Mouse (Mus musculus): ENCODE measurements at regions not wholly inside any gene's neighbourhood (a gene's known extent, or its start where the extent isn't known, plus 50 kb on each side); places are given as distances from the start of the nearest gene placed in this dataset.
"Not testable (repeated sequence)": the region's sequence is repeated elsewhere in the genome, so short reads cannot be mapped to it uniquely, and the experiment has no call there.

DNA sequence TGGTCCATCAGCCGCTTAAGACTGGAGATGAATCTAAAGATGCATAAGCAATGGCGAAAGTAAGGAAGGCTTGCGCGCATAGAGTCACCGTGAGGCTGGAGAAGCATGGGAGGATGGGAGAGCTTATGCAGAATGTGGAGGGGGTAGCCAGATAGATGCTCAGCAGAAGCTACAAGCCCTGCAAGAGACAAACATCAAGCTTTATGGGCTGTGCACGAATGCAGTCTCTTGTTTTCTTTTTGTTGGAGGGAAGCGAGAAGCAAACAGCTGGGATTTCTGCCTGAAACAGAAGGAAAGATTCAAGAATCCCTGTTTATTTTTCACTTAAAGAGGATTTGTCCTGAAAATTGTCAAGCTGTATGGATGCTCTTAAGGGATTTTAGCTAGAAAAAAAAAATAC lies 188.7 kb downstream of the Kctd12 start:
- H3K4me2 ChIP-seq (ENCODE audit: low read depth, low read length) = no peak overlapping the region
- H3K4me3 ChIP-seq (ENCODE audit: low read depth, low read length) = no peak overlapping the region
- H3K27me3 ChIP-seq (ENCODE audit: insufficient read depth, low read length) = no peaks in the 10 kb centered on the region
- TF ChIP-seq EP300 (IDR thresholded peaks at IDR 0.05; ENCODE audit: low read depth) = no peak
- no peak for TF ChIP-seq CTCF (IDR thresholded peaks at IDR 0.05; ENCODE audit: low read depth)
- no peaks in the 10 kb centered on the region for H3K36me3 ChIP-seq (replicated peaks; ENCODE audit: insufficient read depth, low read length)
- no peak overlapping the region for H3K27ac ChIP-seq (ENCODE audit: low read depth)
- ATAC-seq (no peak), DNase-seq (no peak)
- H3K9ac ChIP-seq (replicated peaks) = no peak overlapping the region
- no peaks in the 10 kb centered on the region for H3K9me3 ChIP-seq (ENCODE audit: low read length)
- 84% methylated on average over 7 of the region's 7 CpGs for WGBS (ENCODE audit: insufficient replicate concordance)
- no peaks in the 10 kb centered on the region for H3K4me1 ChIP-seq (ENCODE audit: insufficient read depth)

DNA sequence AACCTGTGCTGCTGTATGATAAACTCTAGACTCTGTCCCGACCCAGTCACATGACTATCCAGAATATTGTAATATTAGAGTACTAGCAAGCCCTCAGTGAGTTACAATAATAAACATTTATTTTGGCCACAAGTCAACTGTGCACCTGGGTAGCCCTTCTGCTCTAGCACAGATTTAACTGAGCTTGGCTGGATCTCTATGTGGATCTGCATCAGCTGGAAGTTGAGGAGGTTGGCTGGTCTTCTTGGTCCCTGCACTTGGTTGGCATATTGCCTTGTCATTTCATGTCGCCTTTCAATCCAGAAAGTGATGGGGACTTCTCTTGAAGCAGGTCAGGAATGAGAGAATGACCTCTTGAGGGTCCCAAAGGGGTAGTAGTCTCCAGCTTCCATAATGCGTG lies 191.5 kb downstream of the Kctd12 start:
- Histone ChIP-seq H3K4me1 (ENCODE audit: insufficient read depth) (no peaks in the 10 kb centered on the region), H3K4me2 (ENCODE audit: low read depth, low read length) (no peak overlapping the region), H3K36me3 (replicated peaks; ENCODE audit: insufficient read depth, low read length) (no peaks in the 10 kb centered on the region), H3K4me3 (ENCODE audit: low read depth, low read length) (no peak overlapping the region), H3K27ac (ENCODE audit: low read depth) (no peak overlapping the region), H3K9ac (replicated peaks) (no peak overlapping the region), H3K9me3 (ENCODE audit: low read length) (no peaks in the 10 kb centered on the region), H3K27me3 (ENCODE audit: insufficient read depth, low read length) (no peaks in the 10 kb centered on the region)
- 72% methylated on average over 3 of the region's 3 CpGs for WGBS (ENCODE audit: insufficient replicate concordance)
- TF ChIP-seq CTCF (IDR thresholded peaks at IDR 0.05; ENCODE audit: low read depth) = no peak
- no peak for ATAC-seq
- no peak for DNase-seq

DNA sequence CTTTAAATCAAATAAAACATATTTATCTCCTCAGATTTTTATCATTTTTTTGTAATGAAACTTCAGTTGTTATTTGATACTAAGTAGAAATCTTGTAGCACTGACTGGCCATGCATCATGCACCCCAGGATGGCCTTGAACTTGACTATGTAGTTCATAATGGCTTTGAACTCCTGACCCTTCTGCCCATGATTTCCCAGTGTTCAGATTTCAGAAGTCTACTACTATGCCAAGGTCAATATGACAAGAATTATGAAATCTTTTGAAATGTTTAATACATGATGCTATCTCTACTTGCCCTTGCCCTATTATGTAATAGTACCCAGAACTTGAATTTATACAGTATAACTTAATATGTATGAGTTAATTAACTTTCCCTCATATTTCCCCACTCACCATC lies 200.2 kb downstream of the Kctd12 start:
- Histone ChIP-seq H3K27ac (ENCODE audit: low read depth) (no peak overlapping the region), H3K9ac (replicated peaks) (no peak overlapping the region), H3K36me3 (replicated peaks; ENCODE audit: insufficient read depth, low read length) (no peaks in the 10 kb centered on the region), H3K4me3 (ENCODE audit: low read depth, low read length) (no peak overlapping the region), H3K4me1 (ENCODE audit: insufficient read depth) (no peaks in the 10 kb centered on the region), H3K27me3 (ENCODE audit: insufficient read depth, low read length) (no peaks in the 10 kb centered on the region), H3K4me2 (ENCODE audit: low read depth, low read length) (no peak overlapping the region), H3K9me3 (ENCODE audit: low read length) (no peaks in the 10 kb centered on the region)
- TF ChIP-seq EP300 (IDR thresholded peaks at IDR 0.05; ENCODE audit: low read depth) = no peak
- TF ChIP-seq CTCF (IDR thresholded peaks at IDR 0.05; ENCODE audit: low read depth) = no peak
- DNase-seq (no peak), ATAC-seq (no peak)

DNA sequence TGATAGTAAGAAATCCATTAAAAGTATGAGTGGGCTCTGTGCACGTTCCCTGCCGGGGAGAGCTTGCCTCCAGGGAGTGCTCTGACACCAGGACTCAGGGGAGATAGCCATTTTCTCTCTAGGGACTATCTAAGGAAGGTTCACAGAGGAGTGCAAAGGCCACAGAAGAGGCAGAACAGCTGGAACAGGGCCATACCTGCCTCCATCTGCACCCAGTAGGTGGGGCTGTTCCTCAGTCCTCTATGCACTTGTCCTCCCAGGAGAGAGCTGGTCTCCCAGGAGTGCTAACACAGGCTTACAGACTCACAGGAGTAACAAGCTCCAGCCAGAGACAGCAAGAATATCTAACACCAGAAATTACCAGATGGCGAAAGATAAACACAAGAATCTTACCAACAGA lies 212.7 kb downstream of the Kctd12 start:
- Histone ChIP-seq H3K9me3 (ENCODE audit: low read length) (no peaks in the 10 kb centered on the region), H3K4me2 (ENCODE audit: low read depth, low read length) (no peak overlapping the region), H3K4me1 (ENCODE audit: insufficient read depth) (no peaks in the 10 kb centered on the region), H3K27me3 (ENCODE audit: insufficient read depth, low read length) (no peaks in the 10 kb centered on the region), H3K27ac (ENCODE audit: low read depth) (no peak overlapping the region), H3K9ac (replicated peaks) (no peak overlapping the region), H3K4me3 (ENCODE audit: low read depth, low read length) (no peak overlapping the region), H3K36me3 (replicated peaks; ENCODE audit: insufficient read depth, low read length) (no peaks in the 10 kb centered on the region)
- DNase-seq (peak; percentile 52), ATAC-seq (no peak)
- 60% methylated on average over 3 of the region's 3 CpGs for WGBS (ENCODE audit: insufficient replicate concordance)
- TF ChIP-seq CTCF (IDR thresholded peaks at IDR 0.05; ENCODE audit: low read depth) (peak; percentile 67), EP300 (IDR thresholded peaks at IDR 0.05; ENCODE audit: low read depth) (no peak)

DNA sequence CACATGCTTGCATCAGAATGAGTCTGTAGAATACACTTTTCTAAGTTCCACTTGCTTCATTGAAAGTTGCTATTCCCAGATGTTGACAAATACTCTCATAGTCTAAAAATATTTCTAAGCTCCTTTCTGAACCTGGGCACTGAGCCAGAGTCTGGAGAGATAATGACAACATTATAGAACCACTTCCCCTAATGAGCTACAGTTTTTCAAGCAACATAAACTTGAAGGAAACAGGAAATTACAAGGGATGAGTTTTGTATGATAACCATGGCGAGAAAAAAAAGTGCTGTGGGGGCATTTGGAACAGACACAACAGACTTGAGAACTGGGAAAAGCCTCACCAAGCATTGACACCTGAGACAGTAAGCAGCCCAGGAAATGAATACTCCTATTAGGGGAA lies 233.8 kb downstream of the Kctd12 start:
- no peak overlapping the region for H3K27ac ChIP-seq (ENCODE audit: low read depth)
- ATAC-seq (0 out of 2 replicates have a peak, but pooled peaks have one; percentile 15), DNase-seq (peak; percentile 21)
- no peaks in the 10 kb centered on the region for H3K9me3 ChIP-seq (ENCODE audit: low read length)
- H3K27me3 ChIP-seq (ENCODE audit: insufficient read depth, low read length) = no peaks in the 10 kb centered on the region
- H3K36me3 ChIP-seq (replicated peaks; ENCODE audit: insufficient read depth, low read length) = no peaks in the 10 kb centered on the region
- no peak overlapping the region for H3K9ac ChIP-seq (replicated peaks)
- TF ChIP-seq CTCF (IDR thresholded peaks at IDR 0.05; ENCODE audit: low read depth) (no peak), EP300 (IDR thresholded peaks at IDR 0.05; ENCODE audit: low read depth) (no peak)
- H3K4me3 ChIP-seq (ENCODE audit: low read depth, low read length) = no peak overlapping the region
- 31% methylated on average over 1 of the region's 1 CpGs for WGBS (ENCODE audit: insufficient replicate concordance)
- no peak overlapping the region for H3K4me2 ChIP-seq (ENCODE audit: low read depth, low read length)
- H3K4me1 ChIP-seq (ENCODE audit: insufficient read depth) = no peaks in the 10 kb centered on the region

DNA sequence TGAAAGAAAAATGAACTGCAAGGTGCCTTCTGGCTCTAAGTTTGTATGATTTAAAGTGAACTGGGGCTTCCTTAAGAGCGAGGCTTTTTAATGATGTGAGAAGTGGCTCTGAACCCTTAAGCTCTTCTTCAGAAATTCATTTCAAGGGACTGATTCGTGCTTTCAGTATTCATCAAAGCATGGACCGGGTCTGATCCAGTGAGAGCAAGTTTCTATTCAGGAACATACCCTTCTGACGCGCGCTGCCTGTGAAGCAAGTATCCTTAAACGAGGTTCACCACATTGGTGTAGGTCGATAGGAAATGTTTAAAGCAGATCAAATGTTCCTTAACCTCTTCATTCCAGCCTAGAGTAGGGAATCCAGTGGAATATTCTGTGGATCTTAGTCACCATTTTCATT lies 240.1 kb downstream of the Kctd12 start:
- Histone ChIP-seq H3K9me3 (ENCODE audit: low read length) (no peaks in the 10 kb centered on the region), H3K9ac (replicated peaks) (no peak overlapping the region), H3K27me3 (ENCODE audit: insufficient read depth, low read length) (no peaks in the 10 kb centered on the region), H3K36me3 (replicated peaks; ENCODE audit: insufficient read depth, low read length) (no peaks in the 10 kb centered on the region), H3K4me2 (ENCODE audit: low read depth, low read length) (no peak overlapping the region), H3K4me1 (ENCODE audit: insufficient read depth) (no peaks in the 10 kb centered on the region), H3K4me3 (ENCODE audit: low read depth, low read length) (no peak overlapping the region), H3K27ac (ENCODE audit: low read depth) (no peak overlapping the region)
- ATAC-seq (no peak), DNase-seq (no peak)
- WGBS (ENCODE audit: insufficient replicate concordance) = 79% methylated on average over 8 of the region's 8 CpGs
- TF ChIP-seq EP300 (IDR thresholded peaks at IDR 0.05; ENCODE audit: low read depth) (no peak), CTCF (IDR thresholded peaks at IDR 0.05; ENCODE audit: low read depth) (no peak)

DNA sequence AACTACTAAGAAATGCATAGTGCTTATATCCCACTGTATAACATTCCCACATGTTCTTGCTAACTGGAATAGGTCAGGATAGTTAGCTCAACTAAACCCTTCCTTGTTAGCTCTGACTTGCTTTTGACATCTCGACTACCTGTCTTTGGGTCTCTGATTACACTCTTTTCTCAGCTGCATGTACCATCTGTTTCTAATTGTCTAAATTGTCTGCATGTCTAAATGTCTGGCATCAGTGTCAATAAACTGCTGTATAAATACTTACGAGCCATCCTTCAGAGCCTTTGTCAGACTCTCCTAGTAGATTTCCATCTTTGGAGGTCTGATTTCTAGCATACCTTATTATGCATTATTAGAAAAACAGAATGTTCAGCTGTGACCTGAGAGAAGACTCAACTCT lies 245.8 kb downstream of the Kctd12 start:
- WGBS (ENCODE audit: insufficient replicate concordance) = 73% methylated on average over 2 of the region's 2 CpGs
- H3K4me2 ChIP-seq (ENCODE audit: low read depth, low read length) = no peak overlapping the region
- DNase-seq = no peak
- ATAC-seq = no peak
- TF ChIP-seq CTCF (IDR thresholded peaks at IDR 0.05; ENCODE audit: low read depth) (no peak), EP300 (IDR thresholded peaks at IDR 0.05; ENCODE audit: low read depth) (no peak)
- H3K4me1 ChIP-seq (ENCODE audit: insufficient read depth) = no peaks in the 10 kb centered on the region
- no peaks in the 10 kb centered on the region for H3K27me3 ChIP-seq (ENCODE audit: insufficient read depth, low read length)
- no peak overlapping the region for H3K9ac ChIP-seq (replicated peaks)
- H3K4me3 ChIP-seq (ENCODE audit: low read depth, low read length) = no peak overlapping the region
- H3K36me3 ChIP-seq (replicated peaks; ENCODE audit: insufficient read depth, low read length) = no peaks in the 10 kb centered on the region
- H3K9me3 ChIP-seq (ENCODE audit: low read length) = no peaks in the 10 kb centered on the region
- no peak overlapping the region for H3K27ac ChIP-seq (ENCODE audit: low read depth)

DNA sequence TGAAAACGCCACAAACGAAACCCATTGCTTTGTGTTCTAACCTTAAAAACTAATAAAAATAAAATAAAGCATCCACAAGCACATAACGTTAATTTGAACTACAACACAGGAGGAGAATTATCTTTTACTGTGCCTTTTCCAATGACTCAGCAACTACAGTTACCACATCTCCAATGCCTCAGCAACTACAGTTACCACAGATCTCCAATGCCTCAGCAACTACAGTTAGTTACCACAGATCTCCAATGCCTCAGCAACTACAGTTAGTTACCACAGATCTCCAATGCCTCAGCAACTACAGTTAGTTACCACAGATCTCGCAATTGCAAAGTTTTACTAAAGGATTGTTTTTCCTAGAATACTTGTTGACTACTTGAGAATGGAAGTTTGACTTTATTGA lies 248.7 kb downstream of the Kctd12 start:
- 60% methylated on average over 4 of the region's 4 CpGs for WGBS (ENCODE audit: insufficient replicate concordance)

More for the DNA sequence above, 248.7 kb downstream of the Kctd12 start:
- not testable (repeated sequence) for H3K27ac ChIP-seq (ENCODE audit: low read depth); H3K4me1 ChIP-seq (ENCODE audit: insufficient read depth); H3K27me3 ChIP-seq (ENCODE audit: insufficient read depth, low read length); H3K36me3 ChIP-seq (replicated peaks; ENCODE audit: insufficient read depth, low read length); H3K9me3 ChIP-seq (ENCODE audit: low read length); ATAC-seq; DNase-seq; H3K9ac ChIP-seq (replicated peaks); H3K4me3 ChIP-seq (ENCODE audit: low read depth, low read length); H3K4me2 ChIP-seq (ENCODE audit: low read depth, low read length)
